Mouse (Mus musculus) C2C12 (cell line): ENCODE results near the gene Rph3al. TPM values are rescaled to one million over a fixed set of nuclear protein-coding genes. Genes with fewer than 3 reads are reported as not detected.

Source experiments
- H3K27me3 ChIP-seq: one replicate; pipeline ENCODE4 v1.6.1; 2011; ENCODE audit not compliant: control insufficient read depth, insufficient read depth, insufficient read length
- H3K36me3 ChIP-seq: one replicate; pipeline ENCODE4 v1.6.1; 2011; ENCODE audit not compliant: control insufficient read depth, insufficient read depth
- H3K4me3 ChIP-seq: one replicate; pipeline ENCODE4 v1.5.1; 2011; ENCODE audit warnings: mild to moderate bottlenecking, control low read depth; ENCODE audit not compliant: poor library complexity, insufficient read depth, severe bottlenecking
- H3K79me2 ChIP-seq: one replicate; pipeline ENCODE4 v1.6.1; 2011; ENCODE audit not compliant: control insufficient read depth, insufficient read depth
- H3K79me3 ChIP-seq: one replicate; pipeline ENCODE4 v1.6.1; 2011; ENCODE audit warnings: low read depth, control low read depth
- H3ac ChIP-seq: one replicate; pipeline ENCODE3; 2011; ENCODE audit warnings: low read depth; ENCODE audit not compliant: control insufficient read depth, insufficient read length
- CEBPB ChIP-seq: IDR thresholded peaks from one replicate; pipeline ENCODE4 v1.6.1; 2011; ENCODE audit warnings: low read depth, mild to moderate bottlenecking, control low read depth, moderate library complexity
- CTCF ChIP-seq: IDR thresholded peaks from one replicate; pipeline ENCODE4 v1.5.1; 2011; ENCODE audit not compliant: control insufficient read depth, insufficient read depth, insufficient read length
- FOSL1 ChIP-seq: IDR thresholded peaks from one replicate; pipeline ENCODE4 v1.8.0; 2011; ENCODE audit warnings: mild to moderate bottlenecking, low read length; ENCODE audit not compliant: poor library complexity, insufficient read depth, severe bottlenecking
- MAX ChIP-seq: IDR thresholded peaks from one replicate; pipeline ENCODE4 v1.6.1; 2011; ENCODE audit warnings: mild to moderate bottlenecking, control low read depth
- MYOD1 ChIP-seq: IDR thresholded peaks from one replicate; pipeline ENCODE4 v1.6.1; 2011; ENCODE audit warnings: low read depth; ENCODE audit not compliant: control insufficient read depth, insufficient read length
- MYOG ChIP-seq: IDR thresholded peaks from one replicate; pipeline ENCODE4 v1.6.1; 2011; ENCODE audit not compliant: control insufficient read depth, insufficient read length; ENCODE audit errors: extremely low read depth
- USF1 ChIP-seq: IDR thresholded peaks from one replicate; pipeline ENCODE4 v1.6.1; 2011; ENCODE audit warnings: low read depth, mild to moderate bottlenecking, control low read depth, moderate library complexity
- polyA plus RNA-seq: library from polyadenylated mRNA; unstranded; fragments of >200 nt; fragmentation: generic; extraction: Trizol; gene quantifications from one replicate; pipeline ENCODE4 v1.2.1, GENCODE M21; 2012; ENCODE audit warnings: missing spikeins

The Rph3al gene
- polyA plus RNA-seq, 1 experiment, result 0.11 TPM

GRCm38 (mm10) chr11:75911962-75912361 lies 26.3 kb downstream of the Rph3al start:
- no peak overlapping the region for H3ac ChIP-seq
- H3K27me3 ChIP-seq, result peaks cover 41% of the 10 kb centered on the region
- no peaks in the 10 kb centered on the region for H3K79me2 ChIP-seq
- H3K79me3 ChIP-seq, result no peaks in the 10 kb centered on the region
- TF ChIP-seq MYOG (no peak), FOSL1 (no peak), CEBPB (no peak), MAX (no peak), USF1 (no peak), MYOD1 (no peak), CTCF (no peak)
- no peaks in the 10 kb centered on the region for H3K36me3 ChIP-seq
- H3K4me3 ChIP-seq, result no peak overlapping the region

GRCm38 (mm10) chr11:75909702-75910429 lies 28.4 kb downstream of the Rph3al start:
- Histone ChIP-seq H3K27me3 (peaks cover 46% of the 10 kb centered on the region), H3K79me2 (no peaks in the 10 kb centered on the region), H3K4me3 (no peak overlapping the region), H3K36me3 (no peaks in the 10 kb centered on the region), H3K79me3 (no peaks in the 10 kb centered on the region), H3ac (no peak overlapping the region)
- TF ChIP-seq USF1, result no peak

GRCm38 (mm10) chr11:75907406-75907805 lies 30.8 kb downstream of the Rph3al start:
- H3K4me3 ChIP-seq, result no peak overlapping the region
- H3ac ChIP-seq, result no peak overlapping the region
- H3K79me3 ChIP-seq, result no peaks in the 10 kb centered on the region
- no peak for TF ChIP-seq CTCF
- TF ChIP-seq MYOG, result no peak
- no peak for TF ChIP-seq CEBPB
- TF ChIP-seq FOSL1, result no peak
- no peak for TF ChIP-seq USF1
- H3K79me2 ChIP-seq, result no peaks in the 10 kb centered on the region
- H3K27me3 ChIP-seq, result peaks cover 53% of the 10 kb centered on the region
- H3K36me3 ChIP-seq, result no peaks in the 10 kb centered on the region

DNA sequence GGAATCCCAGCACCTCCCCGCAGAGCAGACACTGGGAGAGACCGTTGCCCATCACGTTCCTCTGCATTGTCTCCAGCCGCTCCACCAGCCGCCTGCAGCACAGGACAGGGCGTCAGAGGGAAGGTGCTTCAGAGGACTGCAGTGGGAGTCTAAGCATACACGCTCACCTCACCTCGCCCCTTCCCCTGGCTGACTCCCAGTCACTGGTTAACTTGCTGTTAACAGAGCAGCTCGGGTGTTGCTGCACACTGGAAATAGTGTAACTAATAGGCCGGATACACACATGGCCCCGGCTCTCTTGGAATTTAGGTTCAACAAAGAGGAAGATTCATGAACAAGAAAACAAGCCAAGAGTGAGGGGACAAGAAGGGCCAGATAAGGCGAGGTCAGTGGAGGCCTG lies 31.7 kb downstream of the Rph3al start:
- Histone ChIP-seq H3K36me3 (no peaks in the 10 kb centered on the region), H3K79me2 (no peaks in the 10 kb centered on the region), H3K4me3 (no peak overlapping the region), H3K79me3 (no peaks in the 10 kb centered on the region), H3ac (no peak overlapping the region), H3K27me3 (peaks cover 55% of the 10 kb centered on the region)
- TF ChIP-seq USF1 (no peak), MYOD1 (no peak), FOSL1 (no peak), CEBPB (no peak), CTCF (no peak), MAX (no peak), MYOG (no peak)

GRCm38 (mm10) chr11:75904982-75905381 lies 33.2 kb downstream of the Rph3al start:
- Histone ChIP-seq H3K4me3 (no peak overlapping the region), H3K79me2 (no peaks in the 10 kb centered on the region), H3K79me3 (no peaks in the 10 kb centered on the region), H3ac (no peak overlapping the region), H3K27me3 (peaks cover 65% of the 10 kb centered on the region), H3K36me3 (no peaks in the 10 kb centered on the region)
- no peak for TF ChIP-seq FOSL1
- TF ChIP-seq MYOG, result no peak
- no peak for TF ChIP-seq CEBPB
- no peak for TF ChIP-seq MAX
- TF ChIP-seq CTCF, result no peak
- TF ChIP-seq USF1, result no peak
- TF ChIP-seq MYOD1, result no peak

- H3ac ChIP-seq, result no peak overlapping the region
- no peaks in the 10 kb centered on the region for H3K79me2 ChIP-seq
- H3K79me3 ChIP-seq, result no peaks in the 10 kb centered on the region
- no peak for TF ChIP-seq MYOD1
- no peak for TF ChIP-seq MAX
- no peak for TF ChIP-seq CEBPB
- no peak for TF ChIP-seq MYOG
- no peak for TF ChIP-seq CTCF
- no peak for TF ChIP-seq FOSL1
- no peak for TF ChIP-seq USF1
- no peaks in the 10 kb centered on the region for H3K36me3 ChIP-seq
- peaks cover 70% of the 10 kb centered on the region for H3K27me3 ChIP-seq
- H3K4me3 ChIP-seq, result no peak overlapping the region
Observed at GRCm38 (mm10) chr11:75904501-75904900, 33.7 kb downstream of the Rph3al start.
